Mouse (Mus musculus) embryonic facial prominence, embryonic 12.5 days (tissue): ENCODE measurements around the gene Efcab3. TPM values are rescaled to one million over a fixed set of nuclear protein-coding genes. Genes with fewer than 3 reads are reported as not detected.

Experiments
- ATAC-seq: fragments of 200-750 bp; cut with Nextera tagmentation; 2 replicates; pipeline ENCODE4 v1.8.0; 2017; ENCODE audit not compliant: insufficient number of reproducible peaks, insufficient read depth, low FRiP score, low TSS enrichment
- H3K27ac ChIP-seq: fragments of 300-500 bp; sonication (generic); 2 replicates; pipeline ENCODE4 v1.5.1; 2016; ENCODE audit warnings: mild to moderate bottlenecking
- H3K27me3 ChIP-seq: fragments of 300-500 bp; sonication (generic); 2 replicates; pipeline ENCODE4 v1.6.1; 2016; ENCODE audit warnings: mild to moderate bottlenecking, moderate library complexity
- H3K36me3 ChIP-seq: fragments of 300-500 bp; sonication (generic); 2 replicates; pipeline ENCODE4 v1.6.1; 2016; ENCODE audit warnings: mild to moderate bottlenecking
- H3K4me1 ChIP-seq: fragments of 300-500 bp; sonication (generic); 2 replicates; pipeline ENCODE4 v1.6.1; 2016
- H3K4me2 ChIP-seq: fragments of 300-500 bp; sonication (generic); replicated peaks from 2 replicates; pipeline ENCODE4 v1.6.1; 2016; ENCODE audit warnings: mild to moderate bottlenecking, moderate library complexity
- H3K4me3 ChIP-seq: fragments of 300-500 bp; sonication (generic); 2 replicates; pipeline ENCODE4 v1.5.1; 2016; ENCODE audit warnings: mild to moderate bottlenecking
- H3K9ac ChIP-seq: fragments of 300-500 bp; sonication (generic); 2 replicates; pipeline ENCODE4 v1.6.1; 2016; ENCODE audit warnings: mild to moderate bottlenecking, moderate library complexity
- H3K9me3 ChIP-seq: fragments of 300-500 bp; sonication (generic); 2 replicates; pipeline ENCODE4 v1.6.1; 2016; ENCODE audit warnings: mild to moderate bottlenecking, moderate library complexity
- WGBS: fragments of 180-500 bp; shearing (Covaris S2); methylation state at CpG from one replicate; pipeline ENCODE4 v1.1.7; 2016; 5-methylcytosine and 5-hydroxymethylcytosine counted together
- polyA plus RNA-seq: library from polyadenylated mRNA; unstranded; fragments of >200 nt; fragmentation: Nextera tagmentation; extraction: Ambion mirVana; gene quantifications from 2 replicates; pipeline ENCODE4 v1.2.1, GENCODE M21; 2016

Efcab3 gene
- polyA plus RNA-seq, 1 experiment from 2014 or later: not detected

- Histone ChIP-seq H3K4me2 (no peak overlapping the region), H3K4me1 (no peaks in the 10 kb centered on the region), H3K9ac (no peak overlapping the region), H3K9me3 (peaks cover 24% of the 10 kb centered on the region), H3K27me3 (no peaks in the 10 kb centered on the region), H3K4me3 (no peak overlapping the region), H3K36me3 (no peaks in the 10 kb centered on the region), H3K27ac (no peak overlapping the region)
- ATAC-seq: no peak
- WGBS: 84% methylated on average over 69 of the region's 69 CpGs
Measured at GRCm38 (mm10) chr11:105164516-105165510, 101.4 kb downstream of the Efcab3 start.

GRCm38 (mm10) chr11:105166780-105167179 lies 103.4 kb downstream of the Efcab3 start:
- no peaks in the 10 kb centered on the region for H3K36me3 ChIP-seq
- H3K4me3 ChIP-seq: no peak overlapping the region
- H3K4me1 ChIP-seq: no peaks in the 10 kb centered on the region
- H3K4me2 ChIP-seq: no peak overlapping the region
- no peak overlapping the region for H3K27ac ChIP-seq
- 88% methylated on average over 10 of the region's 10 CpGs for WGBS
- H3K9ac ChIP-seq: no peak overlapping the region
- ATAC-seq: no peak
- H3K9me3 ChIP-seq: peaks cover 24% of the 10 kb centered on the region
- no peaks in the 10 kb centered on the region for H3K27me3 ChIP-seq

Other genes starting within 250 kb of the Efcab3 start
- gene Mettl2, start 62.8 kb downstream of the Efcab3 start, polyA plus RNA-seq: 51.2 and 53.3 TPM in 2 replicates
- not detected in 2 replicates for gene Gm10842, start 83.3 kb downstream of the Efcab3 start, polyA plus RNA-seq
- gene Tlk2, start 115.2 kb downstream of the Efcab3 start, polyA plus RNA-seq: 24.3 and 30.4 TPM in 2 replicates
- 35.3 and 38.5 TPM in 2 replicates for gene Mrc2, start 229.1 kb downstream of the Efcab3 start, polyA plus RNA-seq